Mouse (Mus musculus) thymus, adult 2 months (tissue): ENCODE measurements around the gene Lck. TPM values are rescaled to one million over a fixed set of nuclear protein-coding genes. Genes with fewer than 3 reads are reported as not detected.

Experiments used
- DNase-seq: peaks from one replicate; pipeline ENCODE4 v3.0.0; 2021
- H3K27ac ChIP-seq: fragments of 200-500 bp; 2 replicates; pipeline ENCODE4 v1.5.1; 2012; ENCODE audit warnings: low read length, control low read depth; ENCODE audit not compliant: control insufficient read depth, insufficient read depth
- H3K27me3 ChIP-seq: fragments of 200-500 bp; 2 replicates; pipeline ENCODE4 v1.6.1; 2012; ENCODE audit warnings: mild to moderate bottlenecking, low read length, moderate library complexity, mixed read lengths; ENCODE audit not compliant: control insufficient read depth, insufficient read depth
- H3K36me3 ChIP-seq: fragments of 200-500 bp; 2 replicates; pipeline ENCODE4 v1.6.1; 2012; ENCODE audit warnings: mild to moderate bottlenecking, low read length, moderate library complexity; ENCODE audit not compliant: control insufficient read depth, insufficient read depth
- H3K4me1 ChIP-seq: fragments of 200-500 bp; replicated peaks from 2 replicates; pipeline ENCODE4 v1.6.1; 2012; ENCODE audit warnings: low read length; ENCODE audit not compliant: control insufficient read depth, insufficient read depth
- H3K4me3 ChIP-seq: fragments of 200-500 bp; 2 replicates; pipeline ENCODE4 v1.5.1; 2012; ENCODE audit warnings: mild to moderate bottlenecking, low read length, control low read depth, moderate library complexity; ENCODE audit not compliant: control insufficient read depth, insufficient read depth
- CTCF ChIP-seq: fragments of 200-500 bp; IDR thresholded peaks from 2 replicates; pipeline ENCODE4 v1.5.1; 2012; ENCODE audit warnings: mild to moderate bottlenecking, control low read depth, low read length, moderate library complexity, borderline replicate concordance; ENCODE audit not compliant: control insufficient read depth, poor library complexity, insufficient read depth; ENCODE audit errors: extremely low read depth
- POLR2A ChIP-seq: fragments of 200-500 bp; IDR thresholded peaks from 2 replicates; pipeline ENCODE4 v1.6.1; 2012; ENCODE audit warnings: mild to moderate bottlenecking, low read length, control low read depth, moderate library complexity; ENCODE audit not compliant: control insufficient read depth, poor library complexity, insufficient read depth; ENCODE audit errors: extremely low read depth
- WGBS: fragments of 180-500 bp; shearing (Covaris S2); methylation state at CpG from one replicate; pipeline ENCODE4 v1.1.7; 2018; 5-methylcytosine and 5-hydroxymethylcytosine counted together
- polyA plus RNA-seq: library from polyadenylated mRNA; depleted of rRNA; stranded (reverse); fragments of >200 nt; gene quantifications from 2 replicates; pipeline ENCODE4 v1.2.3, GENCODE M21; 2012

Lck gene
- polyA plus RNA-seq, 1 experiment: 1,845 TPM

- Histone ChIP-seq H3K27me3 (no peaks in the 10 kb centered on the region), H3K4me3 (no peak within 1 kb of the TSS), H3K27ac (no peak within 1 kb of the TSS), H3K4me1 (peaks cover 45% of the 10 kb centered on the region), H3K36me3 (no peaks in the 10 kb centered on the region)
- WGBS: 94% methylated on average over 5 of the region's 5 CpGs
- TF ChIP-seq POLR2A: no peak
- no peak for TF ChIP-seq CTCF
- no peak for DNase-seq
These were observed 5.0 kb upstream of the Lck start, which contains the start of gene Fam167b for GRCm38 (mm10) chr4:129578466-129578865. Gene Fam167b, minus strand, starts transcription at chr4:129578549.

- no peak for DNase-seq
- 91% methylated on average over 7 of the region's 7 CpGs for WGBS
- H3K27me3 ChIP-seq: no peaks in the 10 kb centered on the region
- no peak for TF ChIP-seq POLR2A
- no peak for TF ChIP-seq CTCF
- H3K4me3 ChIP-seq: no peak overlapping the region
- H3K36me3 ChIP-seq: no peaks in the 10 kb centered on the region
- peaks cover 52% of the 10 kb centered on the region for H3K4me1 ChIP-seq
- no peak overlapping the region for H3K27ac ChIP-seq
These were observed 4.2 kb upstream of the Lck start for GRCm38 (mm10) chr4:129577688-129578087.

GRCm38 (mm10) chr4:129576863-129577491 lies 3.5 kb upstream of the Lck start:
- Histone ChIP-seq H3K4me1 (peaks cover 56% of the 10 kb centered on the region), H3K27me3 (no peaks in the 10 kb centered on the region), H3K36me3 (no peaks in the 10 kb centered on the region), H3K27ac (peak overlapping the region; percentile 93), H3K4me3 (peak overlapping the region; percentile 49)
- peak; percentile 85 for DNase-seq
- WGBS: 29% methylated on average over 21 of the region's 21 CpGs
- TF ChIP-seq CTCF (peak; percentile 85), POLR2A (0 out of 2 replicates have a peak, but pooled peaks have one; percentile 33)

GRCm38 (mm10) chr4:129575171-129575844 lies 1.9 kb upstream of the Lck start:
- no peaks in the 10 kb centered on the region for H3K27me3 ChIP-seq
- H3K27ac ChIP-seq: peak overlapping the region; percentile 98
- peak; percentile 93 for DNase-seq
- no peaks in the 10 kb centered on the region for H3K36me3 ChIP-seq
- H3K4me1 ChIP-seq: peaks cover 64% of the 10 kb centered on the region
- TF ChIP-seq POLR2A: peak; percentile 45; the same call in 1 of the 2 replicates
- no peak for TF ChIP-seq CTCF
- WGBS: 3% methylated on average over 7 of the region's 8 CpGs
- H3K4me3 ChIP-seq: peak overlapping the region; percentile 48

GRCm38 (mm10) chr4:129573093-129573370 lies 409 bp downstream of the Lck start:
- TF ChIP-seq CTCF (no peak), POLR2A (no peak)
- peak overlapping the region; percentile 60 for H3K4me3 ChIP-seq
- H3K27ac ChIP-seq: peak overlapping the region; percentile 91
- H3K36me3 ChIP-seq: no peaks in the 10 kb centered on the region; the same call in 1 of the 2 replicates
- 76% methylated on average over 4 of the region's 4 CpGs for WGBS
- no peak for DNase-seq
- H3K4me1 ChIP-seq: peaks cover 64% of the 10 kb centered on the region
- H3K27me3 ChIP-seq: no peaks in the 10 kb centered on the region

GRCm38 (mm10) chr4:129572236-129573092 lies 977 bp downstream of the Lck start:
- H3K4me3 ChIP-seq: peak overlapping the region; percentile 60
- H3K27ac ChIP-seq: peak overlapping the region; percentile 91
- 69% methylated on average over 13 of the region's 13 CpGs for WGBS
- H3K36me3 ChIP-seq: no peaks in the 10 kb centered on the region; the same call in 1 of the 2 replicates
- no peak for DNase-seq
- H3K4me1 ChIP-seq: peaks cover 62% of the 10 kb centered on the region
- TF ChIP-seq CTCF (no peak), POLR2A (no peak)
- H3K27me3 ChIP-seq: no peaks in the 10 kb centered on the region
